Mouse (Mus musculus) embryonic facial prominence, embryonic 10.5 days (tissue): ENCODE measurements at regions not wholly inside any gene's neighbourhood (a gene's known extent, or its start where the extent isn't known, plus 50 kb on each side); places are given as distances from the start of the nearest gene placed in this dataset.
A peak's percentile ranks its signal among the peaks of the same experiment; 100 is the strongest.

Source experiments
- DNase-seq: peaks from one replicate; pipeline ENCODE4 v3.0.0-alpha.2; 2017; ENCODE audit warnings: low spot score
- H3K27ac ChIP-seq: fragments of 300-500 bp; sonication (generic); replicated peaks from 2 replicates; pipeline ENCODE4 v1.5.1; 2016; ENCODE audit warnings: mild to moderate bottlenecking
- H3K27me3 ChIP-seq: fragments of 300-500 bp; sonication (generic); replicated peaks from 2 replicates; pipeline ENCODE4 v1.6.1; 2016; ENCODE audit warnings: low read depth, mild to moderate bottlenecking; ENCODE audit not compliant: poor library complexity, severe bottlenecking
- H3K36me3 ChIP-seq: fragments of 300-500 bp; sonication (generic); replicated peaks from 2 replicates; pipeline ENCODE4 v1.6.1; 2016; ENCODE audit warnings: mild to moderate bottlenecking, moderate library complexity
- H3K4me1 ChIP-seq: fragments of 300-500 bp; sonication (generic); 2 replicates; pipeline ENCODE4 v1.6.1; 2016
- H3K4me3 ChIP-seq: fragments of 300-500 bp; sonication (generic); 2 replicates; pipeline ENCODE4 v1.5.1; 2016; ENCODE audit warnings: mild to moderate bottlenecking, moderate library complexity
- H3K9me3 ChIP-seq: fragments of 300-500 bp; sonication (generic); 2 replicates; pipeline ENCODE4 v1.6.1; 2016; ENCODE audit warnings: mild to moderate bottlenecking
- WGBS: fragments of 180-500 bp; shearing (Covaris S2); methylation state at CpG from one replicate; pipeline ENCODE4 v1.1.7; 2016; 5-methylcytosine and 5-hydroxymethylcytosine counted together

DNA sequence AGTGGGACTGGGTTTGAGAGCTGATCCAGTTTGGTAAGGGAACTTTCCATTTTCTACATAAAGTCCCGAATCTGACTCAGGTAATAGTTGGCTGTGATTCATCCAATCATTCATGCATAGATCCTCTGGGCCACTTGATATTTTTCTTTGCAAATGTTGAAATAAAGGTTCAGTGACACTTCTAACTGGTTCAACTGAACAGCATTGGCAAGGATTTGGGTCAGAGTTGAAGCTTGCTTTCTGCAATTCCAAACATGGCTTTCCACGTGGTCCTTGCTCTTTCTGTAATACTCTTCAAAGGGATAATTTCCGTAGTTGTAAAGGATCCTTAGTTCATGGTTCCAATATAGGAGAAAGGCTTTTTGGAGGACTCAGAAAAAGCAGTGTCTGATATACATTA is 554.0 kb downstream of the Rnf144a start:
- Histone ChIP-seq H3K36me3 (no peaks in the 10 kb centered on the region), H3K27ac (no peak overlapping the region), H3K27me3 (no peaks in the 10 kb centered on the region), H3K9me3 (no peaks in the 10 kb centered on the region), H3K4me1 (no peaks in the 10 kb centered on the region), H3K4me3 (no peak overlapping the region)
- 84% methylated on average over 3 of the region's 3 CpGs for WGBS
- no peak for DNase-seq

DNA sequence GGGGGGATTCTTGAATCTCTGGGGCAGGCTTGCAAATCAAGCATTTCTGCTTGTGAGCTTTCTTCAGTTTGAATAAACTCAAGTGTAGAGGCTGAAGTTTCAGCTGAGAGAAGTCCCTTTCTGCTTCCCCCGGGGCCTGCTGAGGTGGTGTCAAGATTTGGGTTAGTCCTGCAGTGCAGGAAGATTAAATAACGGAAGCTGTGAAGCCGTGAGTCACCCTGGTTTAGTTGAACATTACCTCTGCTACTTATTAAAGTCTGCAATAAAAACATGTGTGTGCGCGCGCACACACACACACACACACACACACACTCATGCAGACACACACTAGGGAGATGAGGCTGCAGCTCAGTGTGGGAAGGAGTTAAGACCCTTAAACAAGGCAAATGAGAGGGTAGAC is 556.7 kb downstream of the Rnf144a start:
- Histone ChIP-seq H3K27me3 (no peaks in the 10 kb centered on the region), H3K4me3 (no peak overlapping the region), H3K36me3 (no peaks in the 10 kb centered on the region), H3K4me1 (no peaks in the 10 kb centered on the region), H3K27ac (no peak overlapping the region), H3K9me3 (no peaks in the 10 kb centered on the region)
- WGBS, result 89% methylated on average over 6 of the region's 6 CpGs
- no peak for DNase-seq

DNA sequence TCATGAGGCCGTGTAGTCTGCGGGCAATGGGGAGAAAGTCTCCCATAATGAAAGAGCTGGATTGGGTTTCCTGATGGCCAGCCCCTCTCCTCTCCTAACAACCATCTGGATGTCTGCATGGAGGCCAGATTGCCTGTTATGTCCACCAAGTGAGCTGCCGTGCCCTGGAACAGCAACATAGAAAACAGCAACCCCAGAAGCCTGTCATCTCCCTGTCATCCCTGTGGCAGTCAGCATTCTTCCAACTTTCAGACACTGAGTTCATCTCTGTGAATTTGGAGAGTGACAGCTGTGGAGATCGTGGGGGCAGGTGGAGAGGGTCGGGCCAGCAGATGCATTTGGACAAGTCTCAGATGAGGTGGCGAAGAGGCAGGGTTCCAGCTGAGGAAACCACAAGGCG is 585.0 kb downstream of the Rnf144a start:
- 82% methylated on average over 7 of the region's 7 CpGs for WGBS
- Histone ChIP-seq H3K9me3 (no peaks in the 10 kb centered on the region), H3K36me3 (no peaks in the 10 kb centered on the region), H3K4me3 (no peak overlapping the region), H3K4me1 (peaks cover 10% of the 10 kb centered on the region), H3K27ac (no peak overlapping the region), H3K27me3 (no peaks in the 10 kb centered on the region)
- no peak for DNase-seq

- H3K4me3 ChIP-seq, result no peak overlapping the region
- H3K27ac ChIP-seq, result no peak overlapping the region
- DNase-seq, result no peak
- H3K4me1 ChIP-seq, result peaks cover 10% of the 10 kb centered on the region
- H3K9me3 ChIP-seq, result no peaks in the 10 kb centered on the region
- no peaks in the 10 kb centered on the region for H3K36me3 ChIP-seq
- 91% methylated on average over 2 of the region's 2 CpGs for WGBS
- no peaks in the 10 kb centered on the region for H3K27me3 ChIP-seq
These were observed 587.1 kb downstream of the Rnf144a start for GRCm38 (mm10) chr12:25827961-25828360.

GRCm38 (mm10) chr12:25826928-25827327 is 588.1 kb downstream of the Rnf144a start:
- H3K27ac ChIP-seq, result peak overlapping the region; percentile 62
- H3K27me3 ChIP-seq, result no peaks in the 10 kb centered on the region
- DNase-seq, result peak; percentile 27
- WGBS, result 24% methylated on average over 3 of the region's 3 CpGs
- no peaks in the 10 kb centered on the region for H3K9me3 ChIP-seq
- no peaks in the 10 kb centered on the region for H3K36me3 ChIP-seq
- H3K4me3 ChIP-seq, result no peak overlapping the region
- peaks cover 10% of the 10 kb centered on the region for H3K4me1 ChIP-seq

DNA sequence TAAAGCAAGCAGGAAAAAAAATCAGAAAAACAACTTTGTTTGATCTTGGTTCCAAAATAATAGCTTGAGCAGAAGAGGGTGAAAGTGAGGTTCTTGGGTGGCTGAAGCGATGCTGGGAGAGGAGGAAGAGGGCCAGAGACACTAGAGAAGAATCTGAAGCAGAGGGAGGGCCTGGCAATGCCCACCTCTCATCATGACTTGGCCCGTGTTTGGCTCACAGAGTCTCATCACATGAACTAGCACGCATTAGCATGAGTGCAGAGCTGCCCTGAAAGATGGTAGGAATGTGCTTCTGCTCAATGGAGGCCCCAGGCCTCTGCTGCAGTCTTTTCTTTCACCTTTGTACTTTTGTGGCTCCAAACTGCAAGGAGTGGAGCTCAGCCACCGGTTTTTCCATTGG is 588.6 kb downstream of the Rnf144a start:
- H3K4me1 ChIP-seq, result peaks cover 10% of the 10 kb centered on the region
- no peak for DNase-seq
- peak overlapping the region; percentile 62 for H3K27ac ChIP-seq
- WGBS, result 60% methylated on average over 4 of the region's 4 CpGs
- no peak overlapping the region for H3K4me3 ChIP-seq
- no peaks in the 10 kb centered on the region for H3K36me3 ChIP-seq
- H3K9me3 ChIP-seq, result no peaks in the 10 kb centered on the region
- no peaks in the 10 kb centered on the region for H3K27me3 ChIP-seq

DNA sequence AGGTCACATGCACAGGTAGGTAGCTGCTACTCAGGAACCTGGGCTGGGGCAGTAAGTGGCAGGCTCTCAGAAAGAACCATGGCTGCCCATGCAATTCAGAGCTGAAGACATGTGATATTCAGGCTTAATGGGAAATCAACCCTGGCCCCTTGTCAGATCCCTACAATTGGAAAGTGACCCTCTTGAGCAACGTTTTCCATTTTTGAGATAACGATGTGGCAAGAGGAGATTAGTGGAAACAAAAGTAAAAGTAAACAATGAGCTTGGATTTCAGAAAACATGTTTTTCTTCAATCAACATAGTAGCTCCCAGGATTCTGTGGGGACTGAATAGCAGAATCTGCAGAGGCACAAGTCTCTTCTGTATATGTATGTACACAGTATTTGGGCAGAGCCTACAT is 598.8 kb downstream of the Rnf144a start:
- no peak overlapping the region for H3K4me3 ChIP-seq
- no peaks in the 10 kb centered on the region for H3K4me1 ChIP-seq
- H3K27ac ChIP-seq, result no peak overlapping the region
- no peak for DNase-seq
- WGBS, result 61% methylated on average over 2 of the region's 2 CpGs
- H3K36me3 ChIP-seq, result no peaks in the 10 kb centered on the region
- no peaks in the 10 kb centered on the region for H3K9me3 ChIP-seq
- no peaks in the 10 kb centered on the region for H3K27me3 ChIP-seq

- 90% methylated on average over 2 of the region's 2 CpGs for WGBS
These were observed 620.0 kb downstream of the Rnf144a start for GRCm38 (mm10) chr12:25795092-25795491.

GRCm38 (mm10) chr12:25794571-25794970 is 620.5 kb downstream of the Rnf144a start:
- Histone ChIP-seq H3K36me3 (no peaks in the 10 kb centered on the region), H3K27ac (peak overlapping the region; percentile 19; the same call in 1 of the 2 replicates), H3K4me1 (no peaks in the 10 kb centered on the region), H3K9me3 (no peaks in the 10 kb centered on the region), H3K27me3 (no peaks in the 10 kb centered on the region), H3K4me3 (no peak overlapping the region)
- WGBS, result 71% methylated on average over 2 of the region's 2 CpGs
- no peak for DNase-seq

More at GRCm38 (mm10) chr12:25795092-25795491, 620.0 kb downstream of the Rnf144a start:
- Histone ChIP-seq H3K27ac (no peak overlapping the region), H3K4me3 (no peak overlapping the region), H3K27me3 (no peaks in the 10 kb centered on the region), H3K4me1 (no peaks in the 10 kb centered on the region), H3K36me3 (no peaks in the 10 kb centered on the region), H3K9me3 (no peaks in the 10 kb centered on the region)
- no peak for DNase-seq

DNA sequence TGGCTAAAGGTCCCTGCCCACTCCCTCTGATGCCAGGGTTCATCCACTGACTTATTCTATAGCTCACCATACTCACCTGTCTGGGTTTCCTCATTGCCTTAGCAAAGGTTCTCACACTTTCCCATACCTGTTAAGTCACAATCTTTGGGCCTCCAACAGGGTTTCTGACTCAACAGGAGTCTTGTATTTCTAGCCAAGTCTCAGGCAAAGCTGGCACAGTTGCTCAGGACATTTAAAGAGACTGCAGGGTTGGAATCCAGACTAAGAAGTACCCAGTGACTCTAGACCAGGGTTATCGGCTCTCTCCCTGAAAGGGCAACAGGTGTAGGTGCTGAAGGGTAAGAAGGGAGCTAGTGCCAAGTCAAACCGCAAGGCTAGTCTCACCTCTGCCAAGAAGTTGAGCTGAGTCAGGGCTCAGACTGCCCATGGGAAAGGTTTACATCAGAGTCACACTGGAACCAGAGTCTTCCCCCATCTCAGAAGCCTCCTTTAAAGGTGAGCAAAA is 622.4 kb downstream of the Rnf144a start:
- no peaks in the 10 kb centered on the region for H3K9me3 ChIP-seq
- no peak for DNase-seq
- H3K4me3 ChIP-seq, result no peak overlapping the region
- no peak overlapping the region for H3K27ac ChIP-seq
- H3K36me3 ChIP-seq, result no peaks in the 10 kb centered on the region
- no peaks in the 10 kb centered on the region for H3K4me1 ChIP-seq
- 86% methylated on average over 2 of the region's 2 CpGs for WGBS
- H3K27me3 ChIP-seq, result no peaks in the 10 kb centered on the region

DNA sequence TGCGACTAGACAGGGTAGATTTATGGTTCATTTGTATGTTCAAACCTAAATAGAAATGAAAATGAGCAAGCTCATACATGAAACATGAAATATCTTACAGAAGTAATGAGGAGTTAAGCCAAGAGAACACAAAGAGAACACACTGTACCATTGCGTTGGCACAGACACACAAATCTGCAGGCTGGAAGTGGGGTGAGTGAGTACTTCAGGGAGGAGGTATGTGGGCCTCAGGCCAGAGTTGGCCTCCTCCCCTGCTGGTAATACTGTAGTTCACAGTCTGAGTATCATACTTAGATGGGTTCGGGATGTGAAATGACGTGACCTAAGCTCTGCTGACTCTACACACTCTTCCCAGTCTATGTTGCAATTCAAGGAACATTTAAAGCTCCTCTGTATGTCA is 624.1 kb downstream of the Rnf144a start:
- H3K9me3 ChIP-seq, result no peaks in the 10 kb centered on the region
- no peak overlapping the region for H3K4me3 ChIP-seq
- WGBS, result 91% methylated on average over 4 of the region's 4 CpGs
- H3K36me3 ChIP-seq, result no peaks in the 10 kb centered on the region
- H3K27ac ChIP-seq, result no peak overlapping the region
- H3K4me1 ChIP-seq, result no peaks in the 10 kb centered on the region
- no peak for DNase-seq
- H3K27me3 ChIP-seq, result no peaks in the 10 kb centered on the region

DNA sequence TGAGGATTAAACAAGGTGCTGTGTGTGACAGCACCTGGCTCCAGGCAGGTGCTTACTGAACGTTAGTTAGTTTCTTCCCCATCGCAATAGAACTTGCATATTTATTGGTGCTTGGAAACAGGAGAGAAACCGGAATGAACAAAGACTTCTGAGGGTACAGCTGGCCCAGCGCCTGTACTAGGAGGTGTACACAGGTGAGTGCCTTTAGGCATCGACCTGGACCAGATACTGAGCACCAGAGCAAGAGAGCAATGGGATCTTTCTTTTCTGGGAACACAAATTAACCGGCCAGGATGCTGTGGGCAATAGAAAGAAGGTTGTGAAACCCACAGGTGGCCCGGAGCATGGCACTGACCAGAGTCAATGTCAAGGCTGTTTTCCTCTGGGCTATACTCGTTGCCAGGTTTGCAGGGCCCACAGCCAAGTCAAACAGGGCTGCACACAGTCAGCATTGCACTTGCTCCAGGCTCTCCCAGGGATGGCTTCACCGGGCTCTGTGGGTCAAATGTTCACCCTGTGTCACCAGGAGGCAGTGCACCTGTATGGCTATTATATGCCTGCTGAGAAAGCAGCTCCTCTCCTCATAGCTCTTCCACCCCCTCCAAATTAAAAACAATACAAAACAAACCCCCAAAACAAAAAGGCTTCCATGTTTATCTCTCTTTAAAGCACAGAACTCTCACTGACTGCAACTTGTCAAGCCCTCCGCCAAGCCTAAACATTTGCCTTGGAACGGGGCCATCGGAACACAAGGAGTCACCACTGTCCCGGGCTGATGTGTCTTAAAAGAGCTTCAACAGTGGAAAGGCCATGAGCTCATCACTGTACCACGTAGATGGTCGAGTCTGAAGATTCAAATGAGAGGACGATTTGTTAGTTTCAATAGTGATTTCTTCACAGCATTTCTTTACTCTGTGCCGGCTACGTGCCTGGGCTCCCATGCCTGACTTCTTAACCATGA is 629.1 kb downstream of the Rnf144a start:
- 88% methylated on average over 18 of the region's 18 CpGs for WGBS
- Histone ChIP-seq H3K27me3 (no peaks in the 10 kb centered on the region), H3K9me3 (no peaks in the 10 kb centered on the region), H3K36me3 (no peaks in the 10 kb centered on the region), H3K4me3 (no peak overlapping the region), H3K27ac (no peak overlapping the region), H3K4me1 (0 out of 2 replicates have a peak, but pooled peaks cover 4% of the 10 kb centered on the region)
- no peak for DNase-seq

GRCm38 (mm10) chr12:25784401-25784800 is 630.7 kb downstream of the Rnf144a start:
- no peaks in the 10 kb centered on the region for H3K36me3 ChIP-seq
- no peak overlapping the region for H3K27ac ChIP-seq
- H3K27me3 ChIP-seq, result no peaks in the 10 kb centered on the region
- DNase-seq, result no peak
- 0 out of 2 replicates have a peak, but pooled peaks cover 4% of the 10 kb centered on the region for H3K4me1 ChIP-seq
- no peaks in the 10 kb centered on the region for H3K9me3 ChIP-seq
- 89% methylated on average over 3 of the region's 3 CpGs for WGBS
- no peak overlapping the region for H3K4me3 ChIP-seq
